Mouse (Mus musculus) ovary, adult 18-20 months (tissue): ENCODE measurements at regions not wholly inside any gene's neighbourhood (a gene's known extent, or its start where the extent isn't known, plus 50 kb on each side); places are given as distances from the start of the nearest gene placed in this dataset.
"Not testable (repeated sequence)": the region's sequence is repeated elsewhere in the genome, so short reads cannot be mapped to it uniquely, and the experiment has no call there.

Experiments used
- DNase-seq: peaks from one replicate; pipeline ENCODE4 v3.0.0; 2022; ENCODE audit warnings: low spot score, mixed read lengths

DNA sequence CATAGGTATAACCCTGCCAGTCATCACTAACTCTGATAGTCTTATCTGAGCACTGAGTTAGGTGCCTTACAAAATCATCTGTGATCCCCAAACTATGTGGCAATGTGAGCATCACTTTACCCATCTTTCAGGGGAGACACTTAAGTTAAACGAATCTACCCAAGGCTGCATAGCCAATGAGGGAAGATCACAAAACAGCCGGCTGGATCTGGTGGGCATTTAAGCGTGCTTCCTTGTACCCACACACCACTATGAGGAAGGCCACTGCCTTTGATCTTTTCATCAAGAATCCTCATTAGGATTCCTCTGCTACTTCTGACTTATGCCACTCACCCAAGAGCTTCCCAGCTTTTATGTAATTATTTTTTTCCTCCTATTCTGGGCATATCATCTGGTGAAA, 257.1 kb upstream of the Pik3r1 start:
- DNase-seq, result no peak

DNA sequence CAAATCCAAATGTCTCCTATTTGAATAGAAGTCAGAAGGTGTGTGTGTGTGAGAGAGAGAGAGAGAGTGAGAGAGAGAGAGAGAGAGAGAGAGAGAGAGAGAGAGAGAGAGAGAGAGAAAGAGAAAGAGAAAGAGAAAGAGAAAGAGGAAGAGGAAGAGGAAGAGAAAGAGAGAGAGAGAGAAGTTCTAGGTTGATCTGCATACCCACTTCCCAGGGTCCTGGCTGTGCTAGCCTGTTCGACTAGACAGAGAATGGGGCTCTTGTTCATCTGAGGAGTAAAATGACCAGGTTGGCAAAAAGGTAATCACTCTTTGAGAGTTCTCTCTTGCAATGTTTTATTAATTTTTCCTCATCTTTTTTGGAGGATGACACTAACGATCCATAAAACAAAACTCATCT, 257.5 kb upstream of the Pik3r1 start:
- DNase-seq, result not testable (repeated sequence)

DNA sequence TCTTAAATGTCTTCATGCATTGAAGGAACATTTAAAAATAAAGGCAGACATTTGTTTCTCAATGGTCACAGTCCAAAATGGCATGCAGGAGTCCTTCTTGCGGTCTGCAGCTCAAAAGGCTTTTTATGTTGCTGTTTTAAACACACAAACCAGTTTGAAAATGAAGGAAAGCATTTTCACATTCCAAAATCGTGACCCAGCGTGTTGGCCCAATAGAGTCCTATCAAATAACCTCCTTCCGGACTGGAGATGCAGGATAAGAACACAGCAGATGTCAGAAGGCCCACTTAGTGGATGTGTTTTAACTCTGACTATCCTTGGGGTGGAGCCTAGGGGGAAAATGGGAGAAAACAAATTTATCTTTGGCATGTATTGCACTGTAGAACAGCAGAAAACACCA, 263.4 kb upstream of the Pik3r1 start:
- DNase-seq, result no peak

DNA sequence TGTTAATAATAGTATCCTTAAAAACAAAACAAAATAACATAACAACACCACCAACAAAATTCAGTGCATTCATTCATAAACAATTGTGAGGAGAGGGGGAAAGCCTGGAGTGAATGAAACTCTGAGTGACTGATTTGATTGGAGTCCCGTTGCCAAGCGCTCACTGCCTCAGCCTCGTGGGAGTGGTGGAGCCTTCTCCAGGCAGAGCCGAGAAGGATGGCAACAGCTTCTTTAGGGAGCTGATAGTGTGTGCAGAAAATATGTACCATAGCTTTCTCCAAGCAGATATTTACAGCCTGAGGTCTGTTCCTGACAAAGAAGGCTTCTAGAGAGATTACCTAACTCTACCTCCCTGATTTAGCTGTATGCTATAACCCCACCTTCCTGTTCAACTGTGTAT, 266.5 kb upstream of the Pik3r1 start:
- peak; percentile 19 for DNase-seq

DNA sequence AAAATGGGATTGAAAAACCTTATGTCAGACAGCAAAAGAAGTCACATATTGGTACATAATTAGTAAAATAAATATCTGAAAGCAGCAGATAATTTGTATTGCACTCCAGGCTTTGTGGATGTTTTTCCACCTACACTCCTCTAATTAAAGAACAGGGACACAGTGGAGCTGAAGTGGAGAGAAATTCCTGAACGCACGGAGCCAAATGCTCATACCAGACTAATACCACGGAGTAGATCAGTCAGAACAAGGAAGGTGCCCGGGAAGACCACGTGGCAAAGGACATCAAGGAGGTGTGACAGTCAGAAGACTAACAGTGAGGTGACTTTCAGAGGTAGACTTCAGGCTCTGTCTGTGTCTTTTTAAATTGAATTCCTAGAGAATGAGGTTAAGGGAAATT, 268.0 kb upstream of the Pik3r1 start:
- DNase-seq, result no peak

DNA sequence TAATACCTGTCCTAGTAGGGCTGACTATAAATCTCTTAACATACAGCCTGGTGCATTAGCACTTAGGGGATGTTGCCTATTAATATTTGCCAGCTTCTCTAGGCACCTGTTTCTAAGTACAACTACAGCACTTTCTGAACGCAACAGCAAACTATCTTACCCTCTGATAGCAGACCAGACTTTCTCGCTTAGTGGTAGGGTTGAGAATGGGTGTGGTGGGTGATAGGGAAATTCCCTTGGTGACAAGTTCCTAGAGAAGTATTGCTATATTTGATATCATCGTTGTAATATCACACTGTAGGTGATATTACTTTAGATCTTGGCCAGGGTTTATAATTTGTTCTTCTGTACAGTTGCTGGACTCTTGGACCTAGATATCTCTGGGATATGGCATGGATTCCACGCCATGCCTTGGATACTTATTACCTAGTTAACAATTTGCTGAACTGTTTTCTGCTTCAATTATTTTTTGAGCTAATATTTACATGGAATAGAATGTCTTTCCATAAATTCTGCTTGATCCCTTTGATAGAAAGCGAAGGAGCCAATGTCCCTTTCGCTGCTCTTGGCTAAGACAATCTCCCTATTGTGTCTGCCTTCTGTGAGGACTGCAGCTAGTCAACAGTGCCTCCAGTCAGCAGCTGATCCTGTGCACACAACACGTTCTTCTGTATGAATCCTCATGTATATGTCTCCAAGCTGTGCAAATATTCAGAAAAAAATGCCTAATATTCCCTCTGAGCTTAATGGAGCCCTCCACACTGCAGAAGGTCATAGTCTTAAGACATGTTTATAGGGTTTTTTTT, 269.0 kb upstream of the Pik3r1 start:
- DNase-seq, result no peak

DNA sequence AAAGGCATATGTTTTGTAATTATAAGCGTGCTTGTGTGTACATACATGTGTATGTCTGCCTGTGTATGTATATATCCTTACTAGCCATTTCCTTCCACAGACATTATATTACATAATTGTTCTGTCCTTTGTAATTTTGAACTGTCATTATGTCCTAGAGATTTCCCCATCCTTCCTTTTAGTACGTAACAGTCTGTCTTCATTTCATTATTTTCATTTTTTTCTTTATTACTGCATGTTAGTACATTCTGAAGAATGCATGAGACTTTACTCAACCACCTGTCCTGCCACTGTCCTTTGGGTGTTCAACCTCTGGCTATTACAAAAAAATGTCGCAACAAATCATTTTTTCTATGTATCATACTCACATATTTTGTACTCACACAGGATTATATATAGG, 292.2 kb upstream of the Pik3r1 start:
- no peak for DNase-seq

DNA sequence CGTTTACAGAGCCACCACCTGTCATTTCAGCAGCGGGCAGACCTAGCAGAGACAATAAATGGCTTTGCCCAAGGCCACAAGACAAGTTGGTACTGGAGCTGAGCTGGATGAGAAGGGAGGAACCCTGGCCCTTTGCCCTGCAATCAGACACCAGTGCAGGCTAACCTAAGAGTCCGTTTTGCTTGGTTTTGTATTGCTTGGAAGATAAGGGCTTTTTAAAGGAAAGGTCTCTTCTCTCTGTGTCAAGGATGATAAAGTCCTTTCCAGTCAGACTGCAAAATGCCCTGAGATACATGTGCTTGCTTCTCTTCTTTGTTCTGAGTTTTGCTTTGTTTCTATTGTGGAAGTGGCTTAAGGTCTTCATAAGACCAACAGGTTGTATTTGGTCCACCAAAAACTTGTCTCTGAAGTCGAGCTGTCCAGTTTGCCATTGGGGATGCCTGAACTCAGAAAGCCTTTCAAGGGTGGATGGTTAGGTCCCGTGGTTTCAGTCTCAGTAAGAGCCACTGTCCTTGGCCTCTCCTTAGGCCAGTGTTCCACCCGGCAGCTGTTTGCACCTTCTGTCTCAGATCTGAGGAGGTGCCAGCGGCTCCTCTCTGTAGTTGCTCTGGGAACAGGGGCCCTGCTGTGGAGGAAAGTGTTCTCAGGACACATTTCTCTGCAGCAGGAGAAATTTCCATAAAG, 296.7 kb upstream of the Pik3r1 start:
- DNase-seq, result peak; percentile 60

DNA sequence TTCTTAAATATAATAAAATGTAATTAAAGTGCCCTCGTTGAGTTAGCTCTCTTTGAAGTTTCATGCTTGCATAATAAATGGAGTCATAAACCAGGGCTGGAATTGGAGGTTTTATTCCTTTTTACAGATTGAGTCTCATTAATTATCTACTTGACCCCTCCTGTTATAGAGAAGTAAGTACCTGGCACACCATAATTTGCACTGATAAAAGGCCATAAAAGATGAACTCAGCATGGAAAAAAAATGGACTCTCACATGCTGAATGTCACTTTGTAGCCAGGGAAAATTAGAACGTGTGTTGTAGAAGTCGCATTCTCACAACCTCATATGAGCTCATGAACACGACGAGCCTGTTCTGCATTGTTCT, 297.2 kb upstream of the Pik3r1 start:
- no peak for DNase-seq

DNA sequence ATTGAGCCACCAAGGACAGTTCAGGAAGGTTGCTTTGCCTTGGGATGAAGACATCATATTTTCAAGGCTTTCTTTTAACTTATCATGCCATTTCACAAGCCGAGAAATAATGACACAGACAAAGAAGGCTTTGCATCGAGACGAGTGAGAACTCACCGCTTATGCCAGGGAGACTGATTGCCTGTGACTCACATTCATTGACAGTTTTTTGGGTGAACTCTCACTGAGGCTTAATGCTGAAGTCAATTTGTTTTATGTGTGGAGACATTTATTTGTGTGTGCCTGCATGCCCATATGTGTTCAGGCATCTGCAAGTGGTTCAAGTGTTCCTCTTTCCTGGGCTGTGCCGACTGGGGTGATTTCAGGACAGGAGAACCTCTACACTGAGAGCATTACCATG, 297.8 kb upstream of the Pik3r1 start:
- no peak for DNase-seq

DNA sequence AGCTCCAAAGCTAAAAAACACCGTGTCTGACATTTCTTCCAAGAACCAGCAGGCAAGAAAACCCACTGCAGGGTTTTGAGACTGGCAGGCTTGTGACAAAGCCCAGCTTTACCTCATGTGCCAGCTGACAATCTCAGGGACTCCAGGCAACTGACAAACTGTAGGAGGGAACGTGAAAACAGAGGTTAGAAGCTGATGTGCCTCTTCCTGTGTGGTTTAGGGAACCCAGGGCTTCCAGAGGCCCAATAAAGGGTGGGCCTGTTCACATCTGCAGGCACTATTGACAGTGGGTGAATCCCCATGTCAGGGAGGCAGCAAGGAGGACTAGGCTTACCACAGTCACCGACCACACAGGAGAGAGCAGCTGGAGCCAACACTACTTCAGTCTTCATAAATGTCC, 302.7 kb upstream of the Pik3r1 start:
- no peak for DNase-seq

DNA sequence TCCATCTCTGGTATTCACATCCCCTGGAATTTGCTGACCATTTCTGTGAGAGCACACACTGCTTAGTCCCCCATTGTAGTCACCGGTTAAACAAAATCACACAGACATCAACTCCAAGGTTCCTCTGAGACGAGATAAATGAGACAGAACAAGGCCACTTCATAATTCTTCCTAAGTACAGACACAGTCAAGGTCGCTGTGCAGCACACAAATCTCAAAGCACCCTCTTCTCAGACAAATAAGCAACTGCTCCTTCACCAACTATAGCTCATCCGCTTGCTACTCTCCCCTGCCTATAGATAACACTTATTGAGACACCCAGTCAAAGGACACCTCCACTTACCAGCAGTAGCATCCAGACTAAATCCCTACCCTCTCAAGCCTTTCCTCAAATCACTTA, 304.3 kb upstream of the Pik3r1 start:
- peak; percentile 18 for DNase-seq

DNA sequence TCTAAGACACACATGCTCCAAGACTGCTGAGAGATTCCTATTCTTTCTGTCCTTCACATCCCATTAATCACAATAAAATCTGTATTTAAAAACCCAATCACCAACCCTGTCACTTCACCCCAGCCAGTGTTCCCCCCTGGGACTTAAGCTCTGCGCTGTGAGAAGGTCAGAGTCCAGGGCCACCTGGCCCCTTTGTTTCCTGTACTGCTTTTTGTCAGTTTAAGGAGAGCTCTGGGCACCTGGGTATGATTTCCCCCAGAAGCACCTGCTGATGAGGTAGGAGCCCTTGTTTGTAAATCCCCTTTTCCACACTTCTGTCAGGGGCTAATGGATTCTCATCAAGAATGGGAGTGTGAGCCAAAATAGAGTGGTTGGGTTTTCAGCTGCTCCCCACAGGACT, 319.7 kb upstream of the Pik3r1 start:
- DNase-seq, result no peak

DNA sequence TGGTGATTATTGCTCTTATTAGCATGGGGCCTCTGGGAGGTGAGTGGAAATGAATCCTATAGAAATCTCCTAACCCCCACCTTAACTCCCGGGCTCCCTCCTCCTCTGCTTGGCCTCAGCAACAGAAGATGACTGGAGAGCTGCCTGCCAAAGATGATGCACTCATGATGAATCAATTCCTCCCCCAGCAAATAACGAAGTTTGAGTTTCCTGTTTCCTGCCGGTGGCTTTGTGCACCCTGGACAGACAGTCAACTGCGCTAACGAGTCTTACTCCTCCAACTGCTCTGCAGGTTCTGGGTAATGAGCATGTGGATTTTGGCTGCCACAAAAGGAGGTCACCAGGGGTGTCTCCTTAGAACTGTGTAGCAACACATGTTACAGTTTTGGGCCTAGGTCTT, 321.5 kb upstream of the Pik3r1 start:
- no peak for DNase-seq

DNA sequence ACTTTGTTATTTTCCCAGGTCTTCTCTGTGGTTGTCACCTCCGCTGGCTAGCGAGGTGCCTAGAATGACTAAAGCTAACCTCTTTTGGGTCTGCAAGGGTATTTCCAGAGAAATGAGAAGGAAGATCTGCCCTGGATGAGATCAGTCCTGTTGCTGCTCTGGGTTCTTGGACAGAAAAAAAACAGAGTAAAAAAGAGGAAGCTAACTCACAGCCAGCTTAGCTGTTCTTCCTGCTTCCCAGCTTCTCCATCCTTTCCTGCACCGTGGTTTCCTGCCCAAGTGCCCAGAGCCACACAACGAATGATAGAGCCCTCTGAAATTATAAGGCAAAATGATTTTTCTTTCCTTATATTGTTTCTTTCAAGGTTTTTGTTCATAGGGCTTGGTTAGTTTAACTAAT, 326.2 kb upstream of the Pik3r1 start:
- DNase-seq, result no peak

DNA sequence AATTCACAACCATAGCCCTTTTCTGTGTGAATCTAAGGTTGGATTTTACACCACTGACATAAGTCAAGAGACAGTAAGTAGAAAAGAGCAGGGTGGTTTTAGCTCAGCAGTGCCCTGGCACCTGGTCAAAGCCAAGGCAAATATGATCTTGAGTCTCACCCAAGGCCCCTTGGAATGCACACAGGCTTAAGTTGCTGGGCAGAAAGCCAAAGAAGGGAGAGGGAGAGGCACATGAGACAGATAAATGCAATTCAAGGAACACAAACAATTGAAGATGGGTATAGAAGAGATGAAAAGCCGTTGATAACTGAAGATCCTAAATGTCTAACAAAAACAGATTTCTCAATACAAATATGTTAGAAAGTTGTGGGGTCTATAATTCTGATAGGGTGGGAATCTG, 335.1 kb upstream of the Pik3r1 start:
- DNase-seq, result peak; percentile 75

DNA sequence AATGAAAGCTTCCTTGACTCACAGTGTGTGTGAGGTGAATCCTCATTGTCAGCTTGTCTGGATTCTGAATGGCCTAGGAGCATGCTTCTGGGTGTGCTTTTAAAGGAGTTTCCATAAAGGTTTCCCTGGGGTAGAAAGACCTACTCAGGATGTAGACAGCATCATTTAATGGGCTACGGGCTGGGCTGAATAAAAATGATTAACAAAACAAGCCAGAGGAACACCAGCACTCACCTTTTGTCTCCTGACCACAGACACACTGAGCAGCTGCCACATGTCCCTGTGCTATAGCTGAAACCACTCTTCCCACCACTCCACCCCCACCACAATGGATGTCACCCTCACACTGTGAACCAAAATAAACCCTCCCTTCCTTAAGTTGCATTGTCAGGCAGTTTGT, 338.2 kb upstream of the Pik3r1 start:
- DNase-seq, result no peak

DNA sequence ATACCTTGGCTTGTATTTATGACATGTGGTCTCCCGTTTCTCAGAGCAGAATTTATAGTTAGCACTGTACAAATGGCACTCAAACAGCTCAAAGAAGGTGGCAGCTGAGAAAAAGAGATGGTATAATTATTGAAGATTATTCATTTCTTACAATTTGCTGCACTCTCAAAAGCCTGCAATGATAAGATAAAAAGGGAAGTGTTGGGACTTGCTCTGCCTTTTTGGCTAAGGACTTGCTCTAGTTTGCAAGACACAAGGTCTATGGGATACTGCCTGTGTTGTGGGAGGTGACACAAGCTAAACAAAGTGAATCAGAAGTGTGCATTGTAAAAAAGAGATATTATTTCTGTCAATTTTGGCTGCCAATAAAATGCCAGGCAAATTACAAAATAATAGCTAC, 340.2 kb upstream of the Pik3r1 start:
- DNase-seq, result no peak

DNA sequence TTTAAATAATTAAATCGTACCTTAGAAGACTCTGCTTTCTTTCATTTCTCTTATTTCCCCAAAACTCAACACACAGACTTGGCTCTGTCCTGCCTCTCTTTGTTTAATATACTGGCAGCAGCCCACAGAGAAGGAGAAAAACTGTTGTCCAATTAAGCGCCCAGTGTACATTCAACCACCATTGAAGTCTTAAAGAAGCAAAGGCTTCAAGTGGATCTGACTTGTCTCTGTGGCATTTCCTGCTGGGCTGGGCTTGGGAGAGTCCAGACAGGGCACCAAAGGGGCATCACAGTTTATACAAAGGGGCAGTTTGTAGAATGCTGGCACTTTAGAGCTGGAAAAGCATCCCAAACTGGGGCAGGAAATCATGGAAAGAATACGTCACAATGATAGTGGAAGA, 340.9 kb upstream of the Pik3r1 start:
- DNase-seq, result no peak

DNA sequence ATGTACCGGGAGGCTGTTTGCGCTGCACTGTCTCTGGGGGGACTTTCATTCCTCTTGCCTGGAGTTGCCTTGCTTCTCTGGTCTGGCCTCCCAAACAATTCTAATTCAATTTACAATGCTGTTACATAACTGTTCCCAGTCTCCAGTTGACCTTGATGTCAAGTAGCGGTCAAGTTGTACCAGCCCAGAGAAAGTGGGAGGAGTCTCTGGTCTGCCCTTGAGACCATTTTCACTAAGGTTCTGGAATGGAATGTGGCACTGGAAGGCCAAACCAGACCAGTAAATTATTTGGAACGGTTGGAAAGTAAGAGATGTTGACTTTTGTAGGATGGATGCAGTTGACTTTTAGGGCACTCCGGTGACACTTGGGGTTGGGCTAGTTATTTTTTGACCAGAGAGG, 345.9 kb upstream of the Pik3r1 start:
- peak; percentile 53 for DNase-seq

DNA sequence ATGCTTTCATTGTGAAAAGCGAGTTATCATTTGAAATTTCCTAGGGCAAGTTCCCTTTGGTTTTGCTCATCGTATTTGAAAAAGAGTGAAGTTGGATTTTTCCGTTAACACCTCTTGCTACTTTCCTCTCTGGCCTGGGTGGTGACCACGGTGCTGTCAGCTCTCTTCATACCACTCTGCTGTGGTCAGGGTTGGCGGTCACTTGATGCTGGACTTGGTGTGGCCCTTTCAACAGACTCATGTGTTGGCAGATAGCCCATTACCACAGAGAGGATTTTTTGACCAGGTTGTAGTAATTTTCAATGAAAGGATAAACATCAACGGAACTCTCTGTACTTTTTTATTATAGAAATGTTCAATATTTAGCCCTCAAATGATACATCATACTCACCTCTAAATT, 354.3 kb upstream of the Pik3r1 start:
- DNase-seq, result no peak

DNA sequence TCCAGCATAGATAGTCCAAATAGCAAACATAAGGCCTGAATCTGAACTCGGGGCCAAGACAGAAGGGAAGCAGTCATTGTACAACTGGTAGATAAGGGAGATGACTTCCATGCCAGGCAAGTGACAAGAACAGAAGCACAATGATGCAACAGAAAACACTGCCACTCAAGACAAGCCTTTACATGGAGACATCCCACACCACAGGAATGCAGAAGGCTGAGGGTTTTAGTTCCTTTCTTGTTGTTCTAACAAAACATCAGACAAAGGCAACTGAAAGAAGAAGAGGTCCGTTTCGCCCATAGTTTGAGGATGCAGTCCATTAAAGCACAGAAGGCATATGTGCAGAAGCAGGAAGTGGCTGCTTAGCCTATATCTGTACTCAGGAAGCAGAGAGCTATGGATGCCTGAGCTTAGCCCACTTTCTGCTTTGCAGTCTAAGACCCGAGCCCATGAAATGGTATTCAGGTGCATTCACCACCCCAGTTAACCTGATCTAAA, 360.0 kb upstream of the Pik3r1 start:
- DNase-seq, result no peak

DNA sequence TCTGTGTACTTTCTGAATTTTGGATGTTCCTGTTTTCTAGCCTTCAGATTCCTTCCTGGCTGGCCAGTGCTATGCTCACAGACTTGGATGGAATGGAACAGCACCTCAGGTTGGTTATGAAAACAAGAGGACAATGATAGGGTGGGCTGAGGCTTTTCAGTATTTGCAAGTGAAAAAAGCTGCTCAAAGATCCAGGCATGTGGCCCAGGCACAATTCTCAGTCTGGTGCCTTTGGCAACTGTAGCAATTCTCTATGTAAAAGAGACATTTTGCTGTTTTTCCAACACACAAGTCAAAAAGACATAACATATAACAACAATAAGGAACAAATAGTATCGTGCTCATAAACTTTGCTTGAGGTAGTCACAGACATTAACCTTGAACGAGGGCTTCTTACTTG, 363.4 kb upstream of the Pik3r1 start:
- no peak for DNase-seq

DNA sequence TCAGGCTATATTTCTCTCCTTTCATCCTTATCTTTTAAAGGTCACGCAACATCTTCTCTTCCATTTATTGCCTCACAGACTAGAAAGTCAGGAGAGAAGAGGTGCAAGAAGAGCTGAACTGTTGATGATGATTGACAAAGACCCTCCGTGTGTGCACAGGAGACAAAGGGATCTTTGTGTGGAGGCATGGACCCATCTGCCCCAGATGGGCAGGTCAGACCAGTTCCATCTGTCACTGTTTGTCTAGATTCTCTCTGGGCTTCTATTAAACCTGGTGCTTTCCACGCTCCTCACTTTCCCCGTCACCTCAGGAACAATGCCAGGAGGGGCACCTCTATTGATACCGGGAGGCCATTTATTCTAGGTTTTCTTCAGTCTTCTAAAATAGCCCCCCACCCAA, 364.1 kb upstream of the Pik3r1 start:
- DNase-seq, result no peak
